Mouse (Mus musculus) right cerebral cortex, postnatal 14 days (tissue): ENCODE results near the gene Anxa11.
"Not testable (repeated sequence)": the region's sequence is repeated elsewhere in the genome, so short reads cannot be mapped to it uniquely, and the experiment has no call there.

ENCODE experiments used
- DNase-seq: peaks from one replicate; pipeline ENCODE4 v3.0.0; 2022

Anxa11 gene

DNA sequence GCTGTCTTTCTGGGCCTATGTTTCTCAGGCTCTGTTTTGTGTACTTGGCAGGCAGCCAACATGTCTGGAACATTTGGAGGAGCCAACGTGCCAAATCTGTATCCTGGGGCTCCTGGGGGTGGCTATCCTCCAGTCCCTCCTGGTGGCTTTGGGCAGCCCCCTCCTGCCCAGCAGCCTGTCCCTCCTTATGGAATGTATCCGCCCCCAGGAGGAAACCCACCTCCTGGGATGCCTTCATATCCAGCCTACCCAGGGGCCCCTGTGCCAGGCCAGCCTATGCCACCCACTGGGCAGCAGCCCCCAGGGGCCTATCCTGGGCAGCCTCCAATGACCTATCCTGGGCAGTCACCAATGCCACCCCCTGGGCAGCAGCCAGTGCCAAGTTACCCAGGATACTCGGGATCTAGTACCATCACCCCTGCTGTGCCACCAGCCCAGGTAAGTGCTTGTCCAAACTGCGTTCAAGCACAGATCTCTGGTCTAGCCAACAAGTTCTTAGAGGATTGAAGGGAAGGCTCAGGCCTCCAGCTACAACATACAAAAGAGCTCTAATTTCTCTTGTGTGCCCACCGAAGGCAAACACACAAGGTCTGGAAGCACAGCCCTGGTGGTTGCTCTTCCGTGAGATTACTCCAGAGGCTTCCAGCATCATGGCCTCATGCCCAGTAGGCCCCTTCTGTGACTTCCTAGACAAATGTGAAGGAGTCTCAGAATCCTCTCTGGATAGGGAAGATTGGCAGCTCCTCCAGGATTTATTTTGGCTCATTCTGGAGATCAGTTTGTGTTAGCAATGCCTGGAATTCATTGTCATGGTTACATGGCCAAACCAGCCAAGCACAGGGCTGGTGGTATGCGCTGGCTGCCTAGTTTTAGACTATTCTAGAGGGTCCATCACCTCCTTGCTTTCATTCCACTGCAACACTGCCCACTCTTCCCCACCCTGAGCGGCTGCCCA lies 30.8 kb downstream of the Anxa11 start:
- peak; percentile 38 for DNase-seq

GRCm38 (mm10) chr14:25876640-25877039 lies 34.7 kb downstream of the Anxa11 start:
- not testable (repeated sequence) for DNase-seq

DNA sequence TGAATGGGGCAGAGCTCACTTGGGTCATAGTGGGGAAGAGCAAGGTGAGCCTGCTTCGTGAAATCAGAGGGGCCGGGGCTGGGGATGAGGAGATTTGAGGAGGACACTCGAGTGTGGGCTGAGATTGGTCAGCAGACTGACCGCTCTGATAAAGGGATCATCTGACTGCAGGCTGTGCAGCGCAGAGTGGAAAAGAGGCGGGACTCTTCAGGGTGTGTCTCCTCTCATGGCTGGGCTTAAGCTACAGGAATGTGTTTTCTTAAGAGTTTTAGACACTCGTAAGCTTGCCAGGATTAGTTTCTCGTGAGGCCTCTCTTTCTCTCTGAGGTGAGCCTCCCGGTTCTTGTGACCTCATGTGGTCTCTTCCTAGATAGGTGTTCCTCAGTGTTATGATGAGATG lies 39.8 kb downstream of the Anxa11 start:
- DNase-seq, result not testable (repeated sequence)

GRCm38 (mm10) chr14:25885886-25886285 lies 43.9 kb downstream of the Anxa11 start:
- DNase-seq, result not testable (repeated sequence)

GRCm38 (mm10) chr14:25894566-25894965 lies 52.6 kb downstream of the Anxa11 start:
- not testable (repeated sequence) for DNase-seq

GRCm38 (mm10) chr14:25895686-25896085 lies 53.7 kb downstream of the Anxa11 start:
- DNase-seq, result not testable (repeated sequence)

DNA sequence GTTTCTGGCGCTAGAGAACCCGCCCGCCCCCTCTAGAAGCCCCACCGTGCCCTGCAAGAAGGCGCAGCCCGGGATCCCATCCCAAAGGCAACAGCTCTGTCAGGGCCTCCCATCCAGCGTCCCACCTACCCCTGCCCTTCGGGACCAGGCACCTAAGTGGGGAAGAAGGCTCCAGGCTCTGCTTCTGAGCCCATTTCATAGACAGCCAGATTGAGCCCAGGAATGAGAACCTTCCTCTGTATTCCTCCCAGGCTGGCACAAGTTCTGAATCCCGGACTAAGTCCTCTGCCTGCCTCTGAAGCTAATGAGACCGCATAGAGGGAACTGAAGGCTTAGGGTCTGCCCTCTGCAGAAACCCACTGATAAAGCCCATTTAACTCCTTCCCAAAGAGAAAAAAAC lies 61.0 kb downstream of the Anxa11 start, which contains the start of gene Plac9a:
Gene Plac9a (minus strand): TSS at position 101 of the 400 bp plus-strand sequence.
- not testable (repeated sequence) for DNase-seq

DNA sequence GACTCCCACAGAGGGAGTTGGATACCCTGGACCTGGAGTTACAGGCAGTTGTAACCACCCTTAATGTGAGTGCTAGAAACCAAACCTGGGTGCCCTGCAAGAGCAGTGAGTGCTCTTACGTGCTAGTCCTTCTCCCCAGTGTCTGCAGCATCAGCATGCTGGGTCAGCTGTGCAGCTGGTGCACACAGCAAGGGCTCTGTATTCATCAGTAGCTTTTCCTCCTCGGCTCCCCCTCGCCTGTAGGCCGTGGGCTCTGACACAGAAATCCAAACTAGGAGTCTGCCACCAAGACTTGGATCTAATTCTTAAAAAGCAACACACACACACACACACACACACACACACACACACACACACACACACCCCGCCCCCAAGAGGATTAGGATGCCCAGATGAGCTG lies 63.3 kb downstream of the Anxa11 start:
- peak; percentile 10 for DNase-seq

DNA sequence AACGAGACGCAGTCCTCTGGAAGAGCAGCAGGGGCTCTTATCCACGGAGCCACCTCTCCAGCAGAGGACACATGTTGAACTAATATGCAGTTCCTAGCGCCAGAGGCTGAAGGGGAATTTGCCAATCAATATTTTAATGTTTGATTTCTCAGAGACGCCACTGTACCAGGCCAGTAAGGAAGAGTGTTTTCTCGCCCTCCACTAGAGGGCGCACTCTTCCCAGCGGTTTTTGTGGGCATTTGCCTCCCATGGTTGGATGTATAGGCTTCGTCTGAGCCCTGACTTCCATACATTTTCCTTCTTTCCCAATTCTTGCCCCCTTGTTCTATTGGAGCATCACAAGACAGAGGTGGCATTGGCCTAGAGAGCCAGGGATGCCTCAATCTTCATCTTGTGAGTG lies 65.3 kb downstream of the Anxa11 start:
- DNase-seq, result not testable (repeated sequence)

GRCm38 (mm10) chr14:25908976-25909375 lies 67.0 kb downstream of the Anxa11 start:
- not testable (repeated sequence) for DNase-seq

GRCm38 (mm10) chr14:25918427-25919170 lies 76.6 kb downstream of the Anxa11 start:
- not testable (repeated sequence) for DNase-seq

- not testable (repeated sequence) for DNase-seq
These were observed 85.0 kb downstream of the Anxa11 start for GRCm38 (mm10) chr14:25926814-25927561.

- not testable (repeated sequence) for DNase-seq
These were observed 85.6 kb downstream of the Anxa11 start, which contains the start of gene Tmem254a for GRCm38 (mm10) chr14:25927562-25927881. Gene Tmem254a, minus strand, starts transcription at chr14:25927672.
